Mouse (Mus musculus) CH12.LX (cell line): ENCODE data around the gene Zic4. TPM values are rescaled to one million over a fixed set of nuclear protein-coding genes. Genes with fewer than 3 reads are reported as not detected.

ENCODE experiments used
- DNase-seq: peaks from one replicate; pipeline ENCODE4 v3.0.0-alpha.2; 2013; ENCODE audit errors: extremely low read depth
- H3K27ac ChIP-seq: 2 replicates; pipeline ENCODE4 v1.5.1; 2012; ENCODE audit warnings: low read depth, mild to moderate bottlenecking, control low read depth, moderate library complexity; ENCODE audit not compliant: insufficient read depth
- H3K27me3 ChIP-seq: replicated peaks from 2 replicates; pipeline ENCODE3; 2012; ENCODE audit warnings: inconsistent platforms
- H3K36me3 ChIP-seq, 2 experiments: replicated peaks in 1 of 2; 2 replicates each; pipeline versions ENCODE3 to v1.6.1; 2012; ENCODE audit warnings: inconsistent platforms in 1 of 2, low read length in 1 of 2, mild to moderate bottlenecking in 1 of 2, mixed read lengths in 1 of 2, moderate library complexity in 1 of 2; ENCODE audit not compliant: control insufficient read depth in 1 of 2, insufficient read depth in 1 of 2
- H3K4me1 ChIP-seq, 2 experiments: 2 replicates each; pipeline ENCODE4 v1.6.1; 2012; ENCODE audit warnings: inconsistent platforms in 1 of 2, moderate library complexity in 1 of 2; ENCODE audit not compliant: insufficient read depth in 2 of 2, control insufficient read depth in 1 of 2
- H3K4me2 ChIP-seq: 2 replicates; pipeline ENCODE4 v1.6.1; 2012; ENCODE audit warnings: low read depth, mild to moderate bottlenecking, control low read depth; ENCODE audit not compliant: poor library complexity, insufficient read depth, severe bottlenecking
- H3K4me3 ChIP-seq, 3 experiments: fragments of 150-350 bp in 1 of 3; sonication (generic) in 1 of 3; replicated peaks in 1 of 3; 2 replicates each; pipeline versions ENCODE3 to v1.5.1; 2011 to 2012; ENCODE audit warnings: low read depth in 2 of 3, low read length in 2 of 3, mild to moderate bottlenecking in 2 of 3, moderate library complexity in 2 of 3, control low read depth in 1 of 3, improper control_type of control experiment in 1 of 3, inconsistent platforms in 1 of 3, mixed read lengths in 1 of 3; ENCODE audit not compliant: poor library complexity in 1 of 3
- H3K79me2 ChIP-seq: replicated peaks from 2 replicates; pipeline ENCODE4 v1.6.1; 2012; ENCODE audit warnings: mild to moderate bottlenecking, moderate library complexity; ENCODE audit not compliant: control insufficient read depth, poor library complexity, insufficient read depth, severe bottlenecking; ENCODE audit errors: extremely low read depth
- H3K9ac ChIP-seq: 2 replicates; pipeline ENCODE4 v1.6.1; 2012; ENCODE audit warnings: low read depth, mild to moderate bottlenecking, control low read depth, moderate library complexity; ENCODE audit not compliant: insufficient read depth
- H3K9me3 ChIP-seq: replicated peaks from 2 replicates; pipeline ENCODE3; 2012; ENCODE audit warnings: low read length, inconsistent platforms, mixed read lengths
- BHLHE40 ChIP-seq: IDR thresholded peaks from 2 replicates; pipeline ENCODE4 v1.6.1; 2011; ENCODE audit warnings: mild to moderate bottlenecking, low read depth, low read length, improper control_type of control experiment
- CHD1 ChIP-seq: IDR thresholded peaks from 2 replicates; pipeline ENCODE4 v1.6.1; 2012; ENCODE audit warnings: low read depth, low read length, improper control_type of control experiment, inconsistent platforms
- CHD2 ChIP-seq: IDR thresholded peaks from 2 replicates; pipeline ENCODE4 v1.6.1; 2011; ENCODE audit warnings: low read length, improper control_type of control experiment
- CTCF ChIP-seq, 2 experiments: IDR thresholded peaks in 1 of 2; conservative IDR thresholded peaks in 1 of 2; 2 replicates each; pipeline ENCODE4 v1.5.1; 2011 to 2012; ENCODE audit warnings: low read depth in 2 of 2, low read length in 2 of 2, improper control_type of control experiment in 1 of 2, inconsistent platforms in 1 of 2, mild to moderate bottlenecking in 1 of 2, moderate library complexity in 1 of 2
- E2F4 ChIP-seq: IDR thresholded peaks from 2 replicates; pipeline ENCODE4 v1.6.1; 2011; ENCODE audit warnings: low read depth, low read length, improper control_type of control experiment; ENCODE audit not compliant: insufficient replicate concordance
- ELF1 ChIP-seq: IDR thresholded peaks from 2 replicates; pipeline ENCODE4 v1.6.1; 2014; ENCODE audit warnings: low read depth, mild to moderate bottlenecking, inconsistent platforms, low read length, improper control_type of control experiment
- GABPA ChIP-seq: IDR thresholded peaks from 2 replicates; pipeline ENCODE4 v1.6.1; 2012; ENCODE audit warnings: low read depth, low read length, improper control_type of control experiment, inconsistent platforms; ENCODE audit not compliant: insufficient replicate concordance
- HCFC1 ChIP-seq: IDR thresholded peaks from 2 replicates; pipeline ENCODE4 v1.6.1; 2012; ENCODE audit warnings: low read depth, mild to moderate bottlenecking, inconsistent platforms, low read length, improper control_type of control experiment
- JUN ChIP-seq: IDR thresholded peaks from 2 replicates; pipeline ENCODE4 v1.6.1; 2011; ENCODE audit warnings: low read depth, mild to moderate bottlenecking, low read length, improper control_type of control experiment, moderate library complexity; ENCODE audit not compliant: insufficient read depth
- JUND ChIP-seq: conservative IDR thresholded peaks from 2 replicates; pipeline ENCODE4 v1.6.1; 2011; ENCODE audit warnings: low read depth, low read length, improper control_type of control experiment
- KAT2A ChIP-seq: IDR thresholded peaks from 2 replicates; pipeline ENCODE4 v1.6.1; 2012; ENCODE audit warnings: low read length, improper control_type of control experiment, inconsistent platforms; ENCODE audit not compliant: insufficient replicate concordance
- MAFK ChIP-seq: IDR thresholded peaks from 2 replicates; pipeline ENCODE4 v1.6.1; 2011; ENCODE audit warnings: low read length, improper control_type of control experiment; ENCODE audit not compliant: insufficient replicate concordance
- MAX ChIP-seq: IDR thresholded peaks from 2 replicates; pipeline ENCODE4 v1.6.1; 2011; ENCODE audit warnings: low read length, improper control_type of control experiment
- MEF2A ChIP-seq: IDR thresholded peaks from 2 replicates; pipeline ENCODE4 v1.6.1; 2014; ENCODE audit warnings: low read depth, mild to moderate bottlenecking, inconsistent platforms, low read length, improper control_type of control experiment, borderline replicate concordance
- NRF1 ChIP-seq: IDR thresholded peaks from 2 replicates; pipeline ENCODE4 v1.6.1; 2014; ENCODE audit warnings: low read depth, mild to moderate bottlenecking, inconsistent platforms, low read length, improper control_type of control experiment, moderate library complexity
- PAX5 ChIP-seq: IDR thresholded peaks from 2 replicates; pipeline ENCODE4 v1.6.1; 2012; ENCODE audit warnings: low read length, inconsistent platforms, mixed read lengths
- POLR2AphosphoS2 ChIP-seq: IDR thresholded peaks from 2 replicates; pipeline ENCODE4 v1.6.1; 2011; ENCODE audit warnings: low read depth, low read length, improper control_type of control experiment
- RAD21 ChIP-seq: IDR thresholded peaks from 2 replicates; pipeline ENCODE4 v1.6.1; 2011; ENCODE audit warnings: low read depth, mild to moderate bottlenecking, low read length, improper control_type of control experiment, moderate library complexity
- SMC3 ChIP-seq: IDR thresholded peaks from 2 replicates; pipeline ENCODE4 v1.6.1; 2011; ENCODE audit warnings: low read depth, low read length, improper control_type of control experiment
- TCF12 ChIP-seq: IDR thresholded peaks from 2 replicates; pipeline ENCODE4 v1.6.1; 2014; ENCODE audit warnings: low read depth, mild to moderate bottlenecking, inconsistent platforms, low read length, improper control_type of control experiment
- USF1 ChIP-seq: IDR thresholded peaks from 2 replicates; pipeline ENCODE4 v1.6.1; 2014; ENCODE audit warnings: low read depth, mild to moderate bottlenecking, inconsistent platforms, low read length, improper control_type of control experiment
- ZC3H11A ChIP-seq: IDR thresholded peaks from 2 replicates; pipeline ENCODE4 v1.6.1; 2012; ENCODE audit warnings: low read depth, mild to moderate bottlenecking, inconsistent platforms, low read length, improper control_type of control experiment
- ZNF384 ChIP-seq: IDR thresholded peaks from 2 replicates; pipeline ENCODE4 v1.6.1; 2012; ENCODE audit warnings: low read depth, low read length, improper control_type of control experiment, inconsistent platforms
- dilution Hi-C: fragments of 300-500 bp; cut with MboI; formaldehyde crosslinking; loops from 2 replicates; pipeline ENCODE4 v1.14.3; 2020; ENCODE audit warnings: low sequenced_read_pairs; ENCODE audit not compliant: extremely low pct_unique_long_range_greater_than_20kb, extremely low pct_ligation_motif_present
- in situ Hi-C: fragments of 300-500 bp; cut with MboI; formaldehyde crosslinking; loops from 3 replicates; pipeline ENCODE4 v1.14.3; 2019; ENCODE audit warnings: low sequenced_read_pairs, low pct_ligation_motif_present, low pct_unique_long_range_greater_than_20kb, mixed read lengths
- polyA plus RNA-seq: library from polyadenylated mRNA; unstranded; fragments of >175 nt; gene quantifications from 2 replicates; pipeline ENCODE4 v1.2.1, GENCODE M21; 2012; ENCODE audit warnings: low read depth; ENCODE audit not compliant: insufficient read length
- total RNA-seq, 2 experiments: library from RNA; depleted of rRNA; stranded (reverse); fragments of 300-350 nt in 1 of 2; fragments of >200 nt in 1 of 2; gene quantifications; 2 replicates each; pipeline ENCODE4 v1.2.3; 2012 to 2014

Gene Zic4
- total and polyA plus RNA-seq, 3 experiments: not detected

- dilution Hi-C loops: no loop called here
- Histone ChIP-seq H3K27ac (no peak within 1 kb of the TSS), H3K4me2 (no peak within 1 kb of the TSS), H3K4me1 (no peaks in the 10 kb centered on the region), H3K9me3 (peaks cover 62% of the 10 kb centered on the region), H3K79me2 (no peaks in the 10 kb centered on the region), H3K9ac (no peak within 1 kb of the TSS), H3K27me3 (no peaks in the 10 kb centered on the region), H3K4me3 (no peak within 1 kb of the TSS), H3K36me3 (no peaks in the 10 kb centered on the region)
- no peak for TF ChIP-seq POLR2AphosphoS2
- TF ChIP-seq CHD2: no peak
- TF ChIP-seq JUN: no peak
- TF ChIP-seq TCF12: no peak
- TF ChIP-seq RAD21: no peak
- no peak for TF ChIP-seq CHD1
- no peak for TF ChIP-seq MAX
- no peak for TF ChIP-seq MEF2A
- TF ChIP-seq KAT2A: no peak
- in situ Hi-C loops: no loop called here
- DNase-seq: no peak
These were observed 3.5 kb downstream of the Zic4 start, which contains the start of gene Zic1 for GRCm38 (mm10) chr9:91365664-91366063. Gene Zic1, minus strand, starts transcription at chr9:91365810.

- H3K9me3 ChIP-seq: peaks cover 68% of the 10 kb centered on the region
- H3K36me3 ChIP-seq: no peaks in the 10 kb centered on the region
- H3K79me2 ChIP-seq: no peaks in the 10 kb centered on the region
- TF ChIP-seq ELF1: no peak
- no peak for TF ChIP-seq BHLHE40
- TF ChIP-seq, all 38 proteins: peak for 0
- Histone ChIP-seq H3K4me3 (no peak overlapping the region), H3K4me2 (no peak overlapping the region), H3K4me1 (no peaks in the 10 kb centered on the region), H3K9ac (no peak overlapping the region), H3K27ac (no peak overlapping the region), H3K27me3 (no peaks in the 10 kb centered on the region)
- DNase-seq: no peak
- dilution Hi-C loops: no loop called here
- in situ Hi-C loops: no loop called here
These were observed 4.2 kb downstream of the Zic4 start for GRCm38 (mm10) chr9:91366226-91366998.

GRCm38 (mm10) chr9:91366999-91367811 is 5.0 kb downstream of the Zic4 start:
- Histone ChIP-seq H3K4me1 (no peaks in the 10 kb centered on the region), H3K79me2 (no peaks in the 10 kb centered on the region), H3K4me3 (no peak overlapping the region), H3K27me3 (no peaks in the 10 kb centered on the region), H3K9me3 (peaks cover 64% of the 10 kb centered on the region), H3K27ac (no peak overlapping the region), H3K4me2 (no peak overlapping the region), H3K36me3 (no peaks in the 10 kb centered on the region), H3K9ac (no peak overlapping the region)
- dilution Hi-C loops: no loop called here
- in situ Hi-C loops: no loop called here
- DNase-seq: no peak
- TF ChIP-seq CTCF (conservative IDR thresholded peaks at IDR 0.05 in 1 of 2, IDR thresholded peaks at IDR 0.05 in 1 of 2; ENCODE audit: low read depth in 2 of 2, low read length in 2 of 2): no peak
- no peak for TF ChIP-seq E2F4
- no peak for TF ChIP-seq ZC3H11A
- no peak for TF ChIP-seq USF1
- no peak for TF ChIP-seq ZNF384
- TF ChIP-seq HCFC1: no peak
- no peak for TF ChIP-seq MAFK
- TF ChIP-seq SMC3: no peak
- no peak for TF ChIP-seq GABPA
- TF ChIP-seq POLR2AphosphoS2: no peak
- no peak for TF ChIP-seq JUND
- TF ChIP-seq KAT2A: no peak
- no peak for TF ChIP-seq PAX5
- no peak for TF ChIP-seq NRF1
- TF ChIP-seq JUN: no peak
